Mouse (Mus musculus): ENCODE results near the gene Ppfia4. TPM values are rescaled to one million over a fixed set of nuclear protein-coding genes. Genes with fewer than 3 reads are reported as not detected.
A peak's percentile ranks its signal among the peaks of the same experiment; 100 is the strongest.

The Ppfia4 gene
- 5.1 and 5.3 TPM in 2 replicates for total RNA-seq (2017)

DNA sequence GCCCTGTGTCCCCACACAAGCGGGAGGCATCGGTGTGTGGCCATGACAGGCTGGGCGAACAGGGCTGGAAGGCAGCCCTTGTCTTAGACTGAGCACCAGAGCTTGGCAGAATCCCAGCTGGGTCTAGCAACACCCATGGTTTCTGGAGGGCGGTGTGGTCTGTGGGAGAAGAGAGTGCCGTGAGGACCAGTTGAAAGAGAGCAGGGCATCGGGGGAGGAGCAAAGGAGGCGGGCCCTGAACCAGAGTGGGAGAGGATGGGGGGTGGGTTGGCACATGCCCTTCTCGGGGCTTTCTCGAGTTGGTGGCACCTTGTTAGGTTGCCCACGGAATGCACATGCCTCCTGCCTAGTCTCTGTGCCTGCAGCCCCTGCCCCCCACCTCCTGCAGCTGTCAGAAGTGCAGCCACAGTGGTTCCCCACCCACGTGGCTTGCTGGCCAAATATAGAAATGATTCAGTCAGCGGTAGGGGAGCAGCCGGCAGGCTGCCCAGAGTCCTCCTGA lies at the start of gene Ppfia4:
Gene Ppfia4 (minus strand): TSS at position 159 of the 502 bp plus-strand sequence.
- ATAC-seq (replicated peaks; ENCODE audit: low read depth, poor library complexity, severe bottlenecking): peak; percentile 81

DNA sequence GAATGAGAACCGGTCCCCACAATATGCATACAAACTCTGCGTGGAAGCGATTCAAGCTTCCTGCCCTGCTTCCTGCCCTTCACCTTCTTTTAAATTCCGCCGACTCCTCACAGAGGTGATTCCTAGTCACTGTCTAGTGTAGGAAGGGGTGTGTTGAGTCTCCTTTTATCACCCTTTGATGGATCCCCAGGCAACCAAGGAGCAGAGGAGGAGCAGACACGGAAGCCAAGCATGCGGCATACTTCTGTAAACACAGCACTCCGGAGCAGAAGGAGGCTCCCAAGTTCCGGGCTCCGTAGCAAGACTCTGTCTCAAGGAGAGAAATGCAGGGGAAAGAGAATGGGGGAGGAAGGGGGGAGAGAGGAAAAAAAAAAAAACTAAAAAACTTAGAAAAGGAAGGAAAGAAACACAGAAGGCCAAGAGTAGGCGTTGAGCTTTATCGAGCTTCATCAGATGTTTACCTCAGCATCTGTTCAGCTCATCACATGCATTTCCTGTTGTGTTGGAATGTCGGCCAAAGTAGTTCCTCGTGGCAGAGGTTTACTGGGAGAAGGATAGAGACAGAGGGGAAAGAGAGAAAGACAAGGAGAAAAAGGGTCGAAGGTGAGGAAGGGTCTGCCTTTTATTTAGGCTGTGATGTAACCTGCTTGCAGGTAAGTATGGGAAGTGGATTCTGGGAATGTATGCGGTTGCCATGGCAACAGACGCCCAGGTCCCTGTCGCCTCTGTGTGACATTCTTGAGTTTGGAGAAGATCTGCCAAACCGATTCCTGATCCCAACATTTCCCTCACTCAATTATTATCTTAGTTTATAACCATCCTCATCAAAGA lies 49.3 kb upstream of the Ppfia4 start:
- ATAC-seq (replicated peaks; ENCODE audit: low read depth, poor library complexity, severe bottlenecking): peak; percentile 45

- ATAC-seq (replicated peaks; ENCODE audit: low read depth, poor library complexity, severe bottlenecking): no peak
These were observed 48.3 kb upstream of the Ppfia4 start for GRCm38 (mm10) chr1:134381051-134381450.

DNA sequence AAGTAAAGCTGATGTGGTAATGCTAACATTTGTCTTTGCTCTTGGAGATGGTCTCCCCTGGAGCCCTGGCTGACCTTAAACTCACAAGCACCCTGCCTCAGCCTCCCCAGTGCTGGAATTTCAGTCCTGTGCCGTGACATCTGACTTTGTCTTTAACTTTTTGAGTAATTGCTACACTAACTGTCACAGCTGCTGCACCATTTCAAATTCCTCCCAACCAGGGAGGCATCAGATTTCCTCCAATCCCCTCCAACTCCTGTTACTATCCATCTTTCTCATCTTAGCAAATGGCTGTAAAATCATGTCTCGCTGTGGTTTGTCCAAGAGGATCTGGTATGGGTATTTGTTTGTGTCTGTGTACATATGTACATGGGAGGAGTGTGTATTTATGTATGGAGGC lies 41.4 kb upstream of the Ppfia4 start:
- no peak for ATAC-seq (replicated peaks; ENCODE audit: low read depth, poor library complexity, severe bottlenecking)

DNA sequence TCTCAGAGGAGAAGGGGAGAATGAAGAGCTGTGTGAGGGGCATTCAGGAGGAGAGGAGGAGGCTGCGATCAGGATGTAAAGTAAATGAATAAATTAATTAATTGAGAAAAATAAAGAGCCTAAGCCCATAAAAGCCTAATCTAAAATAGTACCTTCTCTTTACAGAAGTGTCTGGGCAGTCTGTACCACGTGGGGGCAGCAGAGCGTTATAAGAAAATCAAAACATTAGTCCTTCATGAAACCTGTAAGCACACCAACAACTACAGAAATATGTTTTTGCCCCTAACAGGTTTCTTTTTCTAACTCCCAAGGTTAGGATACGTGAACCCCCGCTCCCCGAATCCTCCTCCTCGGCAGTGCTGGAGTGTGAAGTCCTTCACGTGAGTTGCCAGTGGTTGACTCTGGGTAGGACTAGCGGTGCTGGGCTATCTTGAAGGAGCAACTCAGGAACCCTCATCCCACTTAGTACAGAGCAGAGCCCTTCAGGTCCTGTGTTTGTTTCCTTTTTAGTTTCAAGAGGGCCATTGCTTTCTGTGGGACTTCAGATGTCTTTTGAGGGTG lies 36.1 kb upstream of the Ppfia4 start:
- ATAC-seq (replicated peaks; ENCODE audit: low read depth, poor library complexity, severe bottlenecking): peak; percentile 84

- ATAC-seq (replicated peaks; ENCODE audit: low read depth, poor library complexity, severe bottlenecking): no peak
These were observed 32.8 kb upstream of the Ppfia4 start for GRCm38 (mm10) chr1:134365491-134365890.

DNA sequence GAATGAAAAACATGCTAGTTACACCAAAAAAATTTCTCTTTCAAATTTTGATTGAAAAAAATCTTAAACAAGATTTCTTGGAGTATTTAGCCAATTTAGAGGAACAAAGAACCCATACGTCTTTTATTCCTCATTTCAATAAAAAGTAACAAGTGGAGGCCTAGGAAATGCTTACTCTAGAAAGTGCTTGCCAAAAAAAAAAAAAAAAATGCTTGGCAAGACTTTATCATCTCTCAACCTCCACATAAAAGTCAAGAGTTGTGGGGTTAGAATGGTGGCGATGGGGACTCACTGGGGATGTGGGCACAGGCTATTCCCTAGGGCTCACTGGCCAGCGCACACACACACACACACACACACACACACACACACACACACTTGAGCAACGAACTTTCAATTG lies 30.5 kb upstream of the Ppfia4 start:
- no peak for ATAC-seq (replicated peaks; ENCODE audit: low read depth, poor library complexity, severe bottlenecking)

GRCm38 (mm10) chr1:134361857-134362212 lies 29.1 kb upstream of the Ppfia4 start, which contains the start of gene Tmem183a:
Gene Tmem183a, minus strand, starts transcription at chr1:134361979.
- peak; percentile 98 for ATAC-seq (replicated peaks; ENCODE audit: low read depth, poor library complexity, severe bottlenecking)

DNA sequence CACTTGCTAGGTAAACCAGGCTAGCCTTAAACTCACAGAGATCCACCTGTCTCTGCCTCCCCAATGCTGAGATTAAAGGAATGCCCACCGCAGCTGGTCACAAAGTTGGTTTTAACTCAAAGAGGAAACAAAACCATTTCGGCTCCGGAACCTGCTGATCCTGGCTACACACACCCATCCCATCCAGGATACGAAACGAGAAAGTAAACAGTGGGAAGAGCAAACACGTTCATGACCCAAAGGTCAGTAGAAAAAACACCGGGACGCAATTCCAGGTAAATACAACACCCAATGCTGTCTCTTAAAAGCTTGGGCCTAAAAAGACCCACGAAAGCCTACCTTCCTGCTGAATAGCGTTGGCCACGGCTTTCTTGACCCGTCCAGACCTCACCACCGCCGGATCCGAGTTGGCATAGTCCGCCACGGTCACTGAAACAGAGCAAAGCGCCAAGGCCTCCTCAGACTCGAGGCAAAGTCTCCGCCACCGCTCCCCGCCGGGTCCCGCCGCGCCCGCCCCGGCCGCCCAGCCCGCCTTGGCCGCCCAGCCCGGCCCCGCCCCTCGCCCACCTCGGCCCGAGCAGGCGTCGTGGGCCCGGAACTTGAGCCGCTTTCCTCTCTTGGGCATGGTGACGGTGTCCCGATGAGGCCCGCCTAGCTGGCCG lies 28.6 kb upstream of the Ppfia4 start:
- peak; percentile 28 for ATAC-seq (replicated peaks; ENCODE audit: low read depth, poor library complexity, severe bottlenecking)

- ATAC-seq (replicated peaks; ENCODE audit: low read depth, poor library complexity, severe bottlenecking): no peak
These were observed 27.9 kb upstream of the Ppfia4 start for GRCm38 (mm10) chr1:134360656-134361055.

- no peak for ATAC-seq (replicated peaks; ENCODE audit: low read depth, poor library complexity, severe bottlenecking)
These were observed 24.7 kb upstream of the Ppfia4 start for GRCm38 (mm10) chr1:134357461-134357860.

GRCm38 (mm10) chr1:134353326-134353725 lies 20.6 kb upstream of the Ppfia4 start:
- no peak for ATAC-seq (replicated peaks; ENCODE audit: low read depth, poor library complexity, severe bottlenecking)

DNA sequence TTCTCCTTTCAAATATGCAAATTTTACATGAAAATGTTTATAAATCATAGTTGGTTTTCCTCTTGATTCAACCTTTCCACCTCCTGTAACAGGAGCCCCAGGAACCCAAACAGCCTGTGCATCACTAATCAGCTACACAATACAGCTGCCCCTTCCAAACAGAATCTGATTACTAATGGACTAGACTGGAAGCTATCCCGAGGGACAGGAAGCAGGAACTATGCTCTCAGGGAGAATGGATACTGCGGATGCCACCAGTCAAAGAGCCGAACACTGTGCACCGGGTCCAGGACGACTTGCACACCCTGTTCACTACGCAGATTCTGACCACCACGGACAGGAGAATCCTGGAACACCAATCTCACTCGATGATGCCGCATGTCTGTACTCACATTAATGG lies 15.1 kb upstream of the Ppfia4 start:
- no peak for ATAC-seq (replicated peaks; ENCODE audit: low read depth, poor library complexity, severe bottlenecking)

DNA sequence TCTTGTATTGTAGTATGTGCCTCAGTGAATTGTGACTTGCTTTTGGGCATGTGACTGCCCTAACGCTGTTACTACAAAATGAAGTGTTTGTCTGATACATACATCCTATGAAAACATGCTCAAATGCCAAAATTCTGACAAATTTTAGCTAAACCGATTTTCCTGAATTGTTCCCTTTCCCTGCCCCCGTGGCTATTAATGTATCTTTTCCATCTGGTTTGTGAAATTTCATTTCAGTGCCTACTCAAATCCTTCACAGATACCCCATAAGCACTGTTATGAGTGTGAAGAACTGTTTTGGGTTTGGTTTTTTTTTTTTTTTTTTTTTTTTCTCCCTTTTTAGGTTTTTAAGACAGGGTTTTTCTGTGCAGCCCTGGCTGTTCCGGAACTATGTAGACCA lies 12.3 kb upstream of the Ppfia4 start:
- no peak for ATAC-seq (replicated peaks; ENCODE audit: low read depth, poor library complexity, severe bottlenecking)

GRCm38 (mm10) chr1:134344005-134344950 lies 11.6 kb upstream of the Ppfia4 start:
- ATAC-seq (replicated peaks; ENCODE audit: low read depth, poor library complexity, severe bottlenecking): peak; percentile 96

DNA sequence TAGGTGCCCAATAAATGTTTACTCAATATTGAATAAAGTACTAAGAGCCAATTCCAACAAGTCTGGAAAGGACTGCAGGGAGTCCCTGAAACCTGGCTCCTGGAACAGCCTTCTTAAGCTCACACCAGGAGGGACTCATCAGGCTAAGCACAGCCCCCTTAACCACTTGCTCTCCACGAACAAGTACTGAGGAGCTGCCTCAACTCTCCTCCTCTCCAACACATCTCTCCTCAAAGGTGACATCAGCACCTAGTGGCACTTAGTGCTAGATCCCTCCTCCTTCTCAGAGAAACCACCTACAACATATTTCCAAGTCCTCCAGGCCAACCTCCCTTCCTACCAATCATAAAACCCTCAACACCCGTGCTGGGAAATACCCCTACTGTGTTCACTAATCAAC lies 10.8 kb upstream of the Ppfia4 start:
- no peak for ATAC-seq (replicated peaks; ENCODE audit: low read depth, poor library complexity, severe bottlenecking)

DNA sequence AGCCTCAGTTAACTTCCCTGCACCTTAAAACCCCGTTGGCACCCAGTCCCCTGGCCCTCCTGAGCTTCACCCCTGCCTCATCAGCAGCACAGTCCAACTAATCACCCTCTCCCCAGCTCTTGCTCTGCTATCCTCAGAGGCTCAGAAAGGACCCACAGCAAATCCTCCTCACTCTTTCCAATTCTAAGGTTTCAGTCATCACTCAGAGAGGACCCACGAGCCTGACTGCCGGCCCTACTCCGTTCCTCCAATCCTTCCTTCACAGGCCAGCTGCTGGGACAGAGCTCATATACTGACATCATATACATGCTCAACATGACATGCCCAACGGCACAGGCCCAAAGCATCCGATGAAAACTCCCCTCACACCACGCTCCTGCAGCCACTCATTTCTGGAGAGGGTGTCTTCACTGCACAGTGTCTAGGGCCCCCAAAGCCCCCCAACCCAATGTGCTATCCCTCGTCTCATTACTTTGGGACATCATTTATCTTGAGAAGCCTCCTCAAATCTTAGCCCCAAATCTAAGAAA lies 10.1 kb upstream of the Ppfia4 start:
- no peak for ATAC-seq (replicated peaks; ENCODE audit: low read depth, poor library complexity, severe bottlenecking)

GRCm38 (mm10) chr1:134342278-134342664 lies 9.5 kb upstream of the Ppfia4 start:
- no peak for ATAC-seq (replicated peaks; ENCODE audit: low read depth, poor library complexity, severe bottlenecking)

DNA sequence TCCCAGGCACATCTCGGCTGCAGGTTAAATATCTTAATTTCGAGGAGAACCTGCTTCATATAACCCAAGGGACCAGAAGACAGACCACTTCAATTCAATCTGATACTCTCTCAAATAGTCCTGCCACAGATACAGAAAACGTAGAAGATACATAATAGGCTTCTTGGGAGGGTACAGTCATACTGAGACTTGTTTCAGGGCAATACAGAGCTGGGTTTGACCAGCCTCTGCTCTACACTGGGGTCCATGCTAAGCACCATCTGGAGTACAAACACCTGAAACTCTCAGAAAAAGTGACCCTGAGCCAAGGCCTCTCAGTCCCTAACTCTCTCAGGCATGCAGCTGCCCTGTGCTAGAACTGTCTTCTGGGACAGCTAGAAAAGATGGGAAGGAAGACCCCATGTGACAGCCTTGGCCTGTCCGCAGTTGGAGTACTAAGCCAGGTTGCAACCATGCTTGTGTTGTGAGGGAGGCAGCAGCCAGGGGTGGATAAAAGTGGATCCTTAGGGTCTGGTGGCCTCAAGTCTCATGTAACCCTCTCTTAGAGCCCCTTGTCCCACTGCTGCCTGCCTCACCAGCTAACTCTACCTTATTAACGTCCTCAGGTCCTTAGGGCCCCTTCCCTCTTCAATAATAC lies 9.0 kb upstream of the Ppfia4 start:
- ATAC-seq (replicated peaks; ENCODE audit: low read depth, poor library complexity, severe bottlenecking): no peak
